ENCODE assay signal across 8 mouse cellular contexts in the genomic region with DNA sequence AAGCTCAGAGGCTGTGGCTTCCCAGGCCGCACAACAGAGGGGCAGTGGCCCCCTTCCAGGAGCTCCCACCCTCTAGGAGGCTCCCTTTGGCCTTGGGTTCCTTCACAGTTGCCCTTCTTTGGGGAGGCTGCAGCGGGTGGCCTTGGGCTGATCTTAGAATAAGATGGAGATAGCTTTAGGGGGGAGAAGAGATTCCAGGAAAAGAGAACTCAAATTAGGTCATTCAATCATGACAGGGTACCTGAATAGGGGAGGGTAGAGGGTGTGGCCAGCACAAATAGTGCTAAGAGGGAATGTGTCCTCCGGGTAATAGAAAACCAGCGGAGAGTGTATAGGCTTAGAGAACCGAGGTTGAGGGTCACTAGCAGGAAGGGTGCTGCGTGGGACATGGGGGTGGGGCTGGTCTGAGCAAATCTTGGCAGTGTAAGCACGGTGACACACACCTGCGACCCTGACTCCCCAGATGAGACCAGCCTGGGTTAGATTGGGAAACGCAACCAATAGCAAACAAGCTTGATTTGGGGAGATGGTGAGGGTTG. TPM values are rescaled to one million over a fixed set of nuclear protein-coding genes. Genes with fewer than 3 reads are reported as not detected.
DNase-seq lines count a peak whose midpoint lies in the region; ATAC-seq and TF ChIP-seq lines count a peak whose summit lies in the region.

No protein-coding gene starts in this region.

- H3K27ac ChIP-seq in thymus, adult 2 months (ENCODE audit: control insufficient read depth, insufficient read depth, low read length), result no peak overlapping the region
- peak overlapping the region; percentile 75 for H3K27ac ChIP-seq in limb, embryonic 11.5 days (replicated peaks; ENCODE audit: low read depth, low read length)
- peak overlapping the region; percentile 87 for H3K27ac ChIP-seq in stomach, embryonic 15.5 days

- peak overlapping the region; percentile 39 for H3K4me2 ChIP-seq in limb, embryonic 11.5 days (ENCODE audit: low read depth, severe bottlenecking)
- peak overlapping the region; percentile 59 for H3K4me2 ChIP-seq in stomach, embryonic 15.5 days

- TF ChIP-seq POLR2A in thymus, adult 2 months (IDR thresholded peaks at IDR 0.05; ENCODE audit: control insufficient read depth, extremely low read depth, insufficient read depth, low read length, poor library complexity), result no peak

- H3K36me3 ChIP-seq in thymus, adult 2 months (ENCODE audit: control insufficient read depth, insufficient read depth, low read length), result no peaks in the 10 kb centered on the region
- no peaks in the 10 kb centered on the region for H3K36me3 ChIP-seq in limb, embryonic 11.5 days (ENCODE audit: control insufficient read depth, insufficient read depth, low read length)
- H3K36me3 ChIP-seq in stomach, embryonic 15.5 days, result no peaks in the 10 kb centered on the region

- peak overlapping the region; percentile 37; the same call in 1 of the 2 replicates for H3K9ac ChIP-seq in limb, embryonic 11.5 days (ENCODE audit: low read length)
- H3K9ac ChIP-seq in stomach, embryonic 15.5 days, result peak overlapping the region; percentile 9; the same call in 1 of the 2 replicates

- no peaks in the 10 kb centered on the region for H3K27me3 ChIP-seq in thymus, adult 2 months (ENCODE audit: control insufficient read depth, insufficient read depth, low read length)
- peaks cover 8% of the 10 kb centered on the region; the same call in 1 of the 2 replicates for H3K27me3 ChIP-seq in limb, embryonic 11.5 days (ENCODE audit: control insufficient read depth, insufficient read depth, low read length)
- no peaks in the 10 kb centered on the region for H3K27me3 ChIP-seq in stomach, embryonic 15.5 days (replicated peaks)

- no peak for TF ChIP-seq CTCF in thymus, adult 2 months (IDR thresholded peaks at IDR 0.05; ENCODE audit: borderline replicate concordance, control insufficient read depth, extremely low read depth, insufficient read depth, low read length, poor library complexity)

- H3K4me3 ChIP-seq in thymus, adult 2 months (ENCODE audit: control insufficient read depth, insufficient read depth, low read length), result no peak overlapping the region; the same call in 1 of the 2 replicates
- H3K4me3 ChIP-seq in limb, embryonic 11.5 days (ENCODE audit: low read depth, low read length), result peak overlapping the region; percentile 12; the same call in 1 of the 2 replicates
- peak overlapping the region; percentile 49 for H3K4me3 ChIP-seq in stomach, embryonic 15.5 days (replicated peaks)

- peak; percentile 73 for DNase-seq in adrenal gland, adult 8-10 months
- no peak for DNase-seq in adrenal gland, adult 18-20 months (ENCODE audit: low spot score in 2 of 2)
- peak; percentile 30 for DNase-seq in thymus, adult 2 months
- no peak for DNase-seq in thymus, postnatal 36 days
- DNase-seq in limb, embryonic 11.5 days (ENCODE audit: low spot score), result no peak
- DNase-seq in left cerebral cortex, adult 9 months (ENCODE audit: low spot score in 2 of 2), result no peak

- no peaks in the 10 kb centered on the region for H3K9me3 ChIP-seq in limb, embryonic 11.5 days (ENCODE audit: control insufficient read depth, low read length)
- H3K9me3 ChIP-seq in stomach, embryonic 15.5 days, result no peaks in the 10 kb centered on the region

- peaks cover 74% of the 10 kb centered on the region for H3K4me1 ChIP-seq in thymus, adult 2 months (replicated peaks; ENCODE audit: control insufficient read depth, insufficient read depth, low read length)
- peaks cover 60% of the 10 kb centered on the region for H3K4me1 ChIP-seq in limb, embryonic 11.5 days (ENCODE audit: control insufficient read depth, insufficient read depth, low read length)
- peaks cover 62% of the 10 kb centered on the region for H3K4me1 ChIP-seq in stomach, embryonic 15.5 days

- WGBS in thymus, adult 2 months, result 51% methylated on average over 9 of the region's 9 CpGs
- 4% methylated on average over 9 of the region's 9 CpGs for WGBS in limb, embryonic 11.5 days
- WGBS in stomach, embryonic 15.5 days, result 9% methylated on average over 9 of the region's 9 CpGs

- no peak for ATAC-seq in limb, embryonic 11.5 days (ENCODE audit: insufficient number of reproducible peaks, low FRiP score, low TSS enrichment, low read depth)
- ATAC-seq in stomach, embryonic 15.5 days (ENCODE audit: insufficient read depth, low FRiP score, low read depth), result peak; percentile 3; the same call in 1 of the 2 replicates
- ATAC-seq in inflammation-experienced regulatory T-cells, adult 6 months, result no peak

RNA-seq across cellular contexts. Expression of gene Tle2, which starts 2.2 kb away (rescaled TPM):
- total RNA-seq in adrenal gland, adult 8-10 months (2022), result 100 to 1,000 TPM in 2 of 4 experiments, 10 to 100 TPM in 2; 50.6 to 211 (median 117) TPM
- 10 to 100 TPM; 58.2 to 65.6 TPM for total RNA-seq in adrenal gland, adult 18-20 months (2021)
- 100 and 115 TPM in 2 replicates for polyA plus RNA-seq in thymus, adult 2 months (2012; rRNA removed)
- 13.7 and 18.4 TPM in 2 replicates for polyA plus RNA-seq in limb, embryonic 11.5 days (2014; fragmentation: Nextera tagmentation; extraction: Ambion mirVana)
- polyA plus RNA-seq in stomach, embryonic 15.5 days (2015; fragmentation: Nextera tagmentation; extraction: Ambion mirVana), result 28.8 and 35.6 TPM in 2 replicates
- 1 to 10 TPM in 2 of 3 experiments, not detected in 1; 1.4 TPM for polyA plus RNA-seq in inflammation-experienced regulatory T-cells, adult 6 months (2017; shearing (Covaris generic))

RNA-seq across cellular contexts. Expression of gene Aes, which starts 12.9 kb away (rescaled TPM):
- total RNA-seq in adrenal gland, adult 8-10 months (2022), result 1,000 to 10,000 TPM in 3 of 4 experiments, 100 to 1,000 TPM in 1; 989 to 1,424 (median 1,166) TPM
- 1,000 to 10,000 TPM in 1 of 2 experiments, 100 to 1,000 TPM in 1; 911 to 1,138 TPM for total RNA-seq in adrenal gland, adult 18-20 months (2021)
- 3,110 and 3,125 TPM in 2 replicates for polyA plus RNA-seq in thymus, adult 2 months (2012; rRNA removed)
- 259 and 343 TPM in 2 replicates for polyA plus RNA-seq in limb, embryonic 11.5 days (2014; fragmentation: Nextera tagmentation; extraction: Ambion mirVana)
- polyA plus RNA-seq in stomach, embryonic 15.5 days (2015; fragmentation: Nextera tagmentation; extraction: Ambion mirVana), result 692 and 697 TPM in 2 replicates
- 100 to 1,000 TPM in 2 of 3 experiments, 10 to 100 TPM in 1; 82.5 to 118 (median 109) TPM for polyA plus RNA-seq in inflammation-experienced regulatory T-cells, adult 6 months (2017; shearing (Covaris generic))

RNA-seq across cellular contexts. Expression of gene Gna11, which starts 27.2 kb away (rescaled TPM):
- total RNA-seq in adrenal gland, adult 8-10 months (2022), result 100 to 1,000 TPM in 2 of 4 experiments, 10 to 100 TPM in 2; 90.2 to 105 (median 98.1) TPM
- 10 to 100 TPM; 81.7 to 83.4 TPM for total RNA-seq in adrenal gland, adult 18-20 months (2021)
- 73.1 and 81.0 TPM in 2 replicates for polyA plus RNA-seq in thymus, adult 2 months (2012; rRNA removed)
- polyA plus RNA-seq in limb, embryonic 11.5 days (2014; fragmentation: Nextera tagmentation; extraction: Ambion mirVana), result 80.3 and 82.1 TPM in 2 replicates
- 113 and 134 TPM in 2 replicates for polyA plus RNA-seq in stomach, embryonic 15.5 days (2015; fragmentation: Nextera tagmentation; extraction: Ambion mirVana)
- polyA plus RNA-seq in inflammation-experienced regulatory T-cells, adult 6 months (2017; shearing (Covaris generic)), result 10 to 100 TPM; 26.5 to 29.4 (median 28.7) TPM

RNA-seq across cellular contexts. Expression of gene Tle6, which starts 28.7 kb away (rescaled TPM):
- total RNA-seq in adrenal gland, adult 8-10 months (2022), result 100 to 1,000 TPM in 2 of 4 experiments, 10 to 100 TPM in 2; 32.2 to 138 (median 85.6) TPM
- total RNA-seq in adrenal gland, adult 18-20 months (2021), result 10 to 100 TPM; 21.4 to 37.3 TPM
- polyA plus RNA-seq in thymus, adult 2 months (2012; rRNA removed), result 22.5 and 28.8 TPM in 2 replicates
- polyA plus RNA-seq in limb, embryonic 11.5 days (2014; fragmentation: Nextera tagmentation; extraction: Ambion mirVana), result 11.1 and 11.6 TPM in 2 replicates
- 31.2 and 42.1 TPM in 2 replicates for polyA plus RNA-seq in stomach, embryonic 15.5 days (2015; fragmentation: Nextera tagmentation; extraction: Ambion mirVana)
- polyA plus RNA-seq in inflammation-experienced regulatory T-cells, adult 6 months (2017; shearing (Covaris generic)), result 1 to 10 TPM in 2 of 3 experiments, under 1 TPM in 1; 0.99 to 1.9 (median 1.7) TPM

RNA-seq across cellular contexts. Expression of gene BC025920, which starts 33.9 kb away (rescaled TPM):
- total RNA-seq in adrenal gland, adult 8-10 months (2022), result 1 to 10 TPM; 1.2 to 1.7 (median 1.3) TPM
- 1 to 10 TPM; 1.2 to 1.7 TPM for total RNA-seq in adrenal gland, adult 18-20 months (2021)
- polyA plus RNA-seq in thymus, adult 2 months (2012; rRNA removed), result 2.8 and 3.3 TPM in 2 replicates
- polyA plus RNA-seq in limb, embryonic 11.5 days (2014; fragmentation: Nextera tagmentation; extraction: Ambion mirVana), result 0.63 and 1.5 TPM in 2 replicates
- 0.55 and 0.71 TPM in 2 replicates for polyA plus RNA-seq in stomach, embryonic 15.5 days (2015; fragmentation: Nextera tagmentation; extraction: Ambion mirVana)
- polyA plus RNA-seq in inflammation-experienced regulatory T-cells, adult 6 months (2017; shearing (Covaris generic)), result 1 to 10 TPM in 2 of 3 experiments, under 1 TPM in 1; 0.69 to 5.2 (median 4.1) TPM

Comparison
In these comparisons a context has a peak if more than half of its experiments do, and no peak if none do; other contexts are left out.
1. DNase-seq: peak in adrenal gland, adult 8-10 months (single experiment) and thymus, adult 2 months (single experiment); none in adrenal gland, adult 18-20 months (0 of 2), thymus, postnatal 36 days (0 of 2), limb, embryonic 11.5 days (single experiment) and left cerebral cortex, adult 9 months (0 of 2).